Mouse (Mus musculus) myocyte (in vitro differentiated cells): Measurements from ENCODE around the gene Dkc1.

ENCODE experiments used
- CEBPB ChIP-seq: IDR thresholded peaks from 2 replicates; pipeline ENCODE4 v1.6.1; 2011; ENCODE audit warnings: mild to moderate bottlenecking, moderate library complexity; ENCODE audit not compliant: poor library complexity, insufficient read depth, severe bottlenecking
- E2F4 ChIP-seq: IDR thresholded peaks from one replicate; pipeline ENCODE4 v1.6.1; 2011; ENCODE audit warnings: mild to moderate bottlenecking, control low read depth, moderate library complexity; ENCODE audit not compliant: insufficient read depth
- MAX ChIP-seq: IDR thresholded peaks from one replicate; pipeline ENCODE4 v1.6.1; 2011; ENCODE audit warnings: low read depth, mild to moderate bottlenecking, control low read depth
- MYOD1 ChIP-seq, 3 experiments: IDR thresholded peaks; one replicate each; pipeline ENCODE4 v1.6.1; 2011; ENCODE audit warnings: control low read depth in 2 of 3, low read depth in 2 of 3, mild to moderate bottlenecking in 2 of 3, moderate library complexity in 1 of 3; ENCODE audit not compliant: insufficient read length in 2 of 3, control insufficient read depth in 1 of 3
- MYOG ChIP-seq, 3 experiments: IDR thresholded peaks; one replicate each; pipeline ENCODE4 v1.6.1; 2011; ENCODE audit warnings: control low read depth in 2 of 3, low read depth in 2 of 3, mild to moderate bottlenecking in 2 of 3; ENCODE audit not compliant: insufficient read length in 2 of 3, control insufficient read depth in 1 of 3, insufficient read depth in 1 of 3
- POLR2A ChIP-seq: IDR thresholded peaks from one replicate; pipeline ENCODE4 v1.6.1; 2011; ENCODE audit warnings: low read depth, mild to moderate bottlenecking, control low read depth, moderate library complexity; ENCODE audit not compliant: insufficient read length
- POLR2AphosphoS2 ChIP-seq: IDR thresholded peaks from one replicate; pipeline ENCODE4 v1.6.1; 2011; ENCODE audit warnings: low read depth, control low read depth; ENCODE audit not compliant: insufficient read length
- REST ChIP-seq: IDR thresholded peaks from one replicate; pipeline ENCODE4 v1.6.1; 2011; ENCODE audit warnings: mild to moderate bottlenecking, control low read depth, moderate library complexity; ENCODE audit not compliant: insufficient read depth, insufficient read length
- SRF ChIP-seq: IDR thresholded peaks from one replicate; pipeline ENCODE4 v1.6.1; 2011; ENCODE audit warnings: low read depth; ENCODE audit not compliant: control insufficient read depth, insufficient read length
- TCF12 ChIP-seq: IDR thresholded peaks from one replicate; pipeline ENCODE4 v1.6.1; 2011; ENCODE audit warnings: mild to moderate bottlenecking, control low read depth; ENCODE audit not compliant: poor library complexity, insufficient read depth, severe bottlenecking
- TCF3 ChIP-seq: IDR thresholded peaks from one replicate; pipeline ENCODE4 v1.6.1; 2011; ENCODE audit warnings: low read depth, control low read depth; ENCODE audit not compliant: insufficient read length
- USF1 ChIP-seq: IDR thresholded peaks from one replicate; pipeline ENCODE4 v1.6.1; 2011; ENCODE audit warnings: low read depth, mild to moderate bottlenecking, control low read depth, moderate library complexity

DNA sequence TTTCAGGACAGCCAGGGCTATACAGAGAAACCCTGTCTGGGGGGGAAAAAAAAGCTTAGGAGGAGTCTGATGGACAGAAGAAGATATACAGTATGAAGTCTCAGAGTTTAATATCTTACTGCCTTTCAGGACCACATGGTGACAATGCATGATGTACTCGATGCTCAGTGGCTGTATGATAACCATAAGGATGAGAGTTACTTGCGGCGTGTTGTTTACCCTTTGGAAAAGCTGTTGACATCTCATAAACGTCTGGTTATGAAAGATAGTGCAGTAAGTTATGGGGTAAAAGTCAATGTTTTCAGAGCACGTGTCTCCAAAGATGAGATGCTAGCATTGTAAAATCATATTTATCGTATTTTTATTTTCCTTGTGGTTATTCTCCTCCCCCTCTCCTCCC lies 6.6 kb downstream of the Dkc1 start:
- no peak for TF ChIP-seq POLR2A
- TF ChIP-seq USF1 = no peak
- TF ChIP-seq MYOD1 (IDR thresholded peaks at IDR 0.05; ENCODE audit: control insufficient read depth in 1 of 3, insufficient read length in 2 of 3, low read depth in 2 of 3) = no peak
- TF ChIP-seq MYOG (IDR thresholded peaks at IDR 0.05; ENCODE audit: control insufficient read depth in 1 of 3, insufficient read depth in 1 of 3, insufficient read length in 2 of 3, low read depth in 2 of 3) = no peak
- TF ChIP-seq MAX = no peak
- TF ChIP-seq SRF = no peak
- no peak for TF ChIP-seq CEBPB
- TF ChIP-seq REST = no peak
- no peak for TF ChIP-seq E2F4
- TF ChIP-seq POLR2AphosphoS2 = no peak
- TF ChIP-seq TCF3 = no peak
- TF ChIP-seq TCF12 = no peak
